Mouse (Mus musculus) monocyte, adult 2 months (primary cell): ENCODE data around the gene Erv3.

Experiments used
- DNase-seq, 2 experiments: peaks; one replicate each; pipeline ENCODE4 v3.0.0; 2022; ENCODE audit warnings: low spot score in 2 of 2, low read depth in 1 of 2

The Erv3 gene

DNA sequence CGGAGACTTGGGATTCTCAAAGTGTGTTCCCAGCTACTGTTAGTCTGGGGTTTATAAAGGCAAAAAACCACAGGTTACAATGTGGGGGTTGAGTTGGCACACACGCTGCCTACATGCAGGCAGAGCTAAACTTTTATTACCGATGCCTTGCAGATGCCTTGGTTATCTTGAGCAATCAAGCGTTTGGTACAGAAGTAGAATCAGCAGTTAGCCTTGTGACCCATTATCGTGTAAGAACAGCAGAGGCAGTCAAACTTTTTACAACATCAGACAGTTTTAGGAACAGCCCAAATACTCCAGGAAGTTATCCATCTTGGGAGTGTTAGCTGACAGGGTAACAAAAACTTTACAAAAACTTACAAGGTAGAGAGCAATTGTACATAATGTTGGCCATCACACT, at the start of gene Erv3:
Gene Erv3, minus strand, starts transcription at position 27 of the 400 bp plus-strand sequence.
- no peak for DNase-seq

DNA sequence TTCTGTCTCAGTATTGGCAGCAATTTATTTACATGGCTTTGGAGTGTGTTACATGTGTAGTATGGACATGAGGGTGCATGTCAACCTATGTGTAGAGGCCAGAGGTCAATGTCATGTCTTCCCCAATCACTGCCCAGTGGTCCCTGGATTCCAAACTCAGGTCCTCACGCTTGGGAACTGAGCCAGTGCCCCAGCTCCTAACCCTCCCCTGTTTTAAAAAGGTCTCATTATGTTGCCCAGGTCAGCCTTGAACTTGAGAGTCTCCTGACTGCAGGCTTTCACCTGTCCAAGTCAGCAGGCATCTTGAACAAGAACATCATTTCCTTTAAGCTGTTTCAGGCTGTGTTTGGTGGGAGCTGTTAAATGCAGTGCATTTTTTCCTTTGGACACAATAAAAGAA, 49.4 kb upstream of the Erv3 start:
- DNase-seq = no peak

DNA sequence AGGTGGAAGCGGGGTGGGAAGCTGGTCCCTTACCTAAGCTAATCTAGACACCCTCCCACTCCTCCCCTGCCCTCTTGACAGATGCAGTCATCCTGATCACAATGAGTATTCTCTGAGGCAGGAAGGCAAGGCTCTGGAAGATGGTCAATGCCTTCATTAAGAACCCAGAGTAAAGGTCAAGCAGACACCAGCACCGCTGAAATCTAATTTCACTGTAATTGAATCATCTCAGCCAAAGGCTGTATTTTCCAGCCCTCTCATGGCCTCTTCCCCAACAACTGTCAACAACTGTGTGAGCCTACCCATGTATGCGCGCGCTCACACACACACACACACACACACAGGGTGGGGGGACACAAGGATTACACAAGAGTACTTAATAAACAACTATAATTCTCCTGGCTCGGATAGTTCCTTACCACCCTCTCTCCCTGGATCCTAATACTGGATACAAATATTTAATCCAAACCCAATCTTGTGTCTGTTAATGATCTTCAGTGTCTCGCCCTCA, 48.9 kb upstream of the Erv3 start:
- DNase-seq = no peak

DNA sequence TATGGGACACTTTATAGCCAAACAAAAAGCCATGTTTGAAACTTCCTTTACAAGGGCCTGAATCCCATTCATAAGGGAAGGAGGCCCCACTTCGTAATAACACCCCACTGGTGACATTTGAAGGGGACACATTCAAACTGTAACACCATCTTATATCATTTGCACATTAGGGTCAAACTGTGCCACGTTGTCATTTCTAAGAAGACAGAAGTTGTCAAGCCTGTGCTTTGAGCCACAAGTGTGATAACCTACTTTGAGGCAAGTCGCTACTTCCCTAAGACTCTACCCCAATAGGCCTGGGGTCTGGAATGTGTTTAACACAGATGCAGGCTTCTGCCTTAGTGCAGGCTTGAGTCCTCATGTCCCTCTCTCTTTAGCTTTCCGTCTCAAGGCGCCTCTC, 47.8 kb upstream of the Erv3 start:
- DNase-seq = no peak

DNA sequence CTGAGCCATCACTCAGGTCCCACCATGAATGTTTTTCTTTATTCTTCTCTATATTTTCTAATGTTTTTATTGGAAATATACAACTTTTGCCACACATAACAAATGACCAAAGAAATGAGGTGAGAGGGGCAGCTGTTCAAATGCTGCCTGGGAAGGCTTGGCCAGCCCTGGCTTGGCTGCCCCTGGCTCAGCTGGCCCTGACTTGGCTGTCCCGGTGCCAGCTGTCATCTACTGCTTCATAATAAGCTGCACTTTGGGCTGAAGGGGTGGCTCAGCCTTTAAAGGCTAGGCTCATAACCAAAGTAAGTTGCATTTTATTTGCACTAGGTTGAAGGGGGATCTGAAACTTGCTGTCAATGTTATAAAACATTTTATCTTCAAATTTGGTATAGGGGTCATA, 47.3 kb upstream of the Erv3 start:
- DNase-seq = no peak

DNA sequence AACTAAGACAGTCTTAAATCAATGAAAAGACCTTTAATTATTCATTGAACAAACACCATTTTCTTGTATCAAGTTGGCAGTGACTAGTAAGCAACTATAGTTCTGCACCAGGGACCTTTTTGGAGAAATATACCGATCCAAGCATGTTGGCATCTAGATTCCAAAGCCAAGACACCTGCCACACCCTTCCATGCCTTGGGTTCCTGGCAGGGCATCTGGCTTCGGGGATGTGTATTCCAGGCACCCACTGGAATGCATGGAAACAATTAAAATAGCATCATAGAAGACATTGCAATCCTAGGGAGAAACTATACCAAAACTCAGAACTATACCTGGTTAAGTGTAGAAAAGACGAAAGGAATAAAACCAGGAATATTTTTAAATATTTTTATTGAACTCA, 46.7 kb upstream of the Erv3 start:
- DNase-seq = no peak

DNA sequence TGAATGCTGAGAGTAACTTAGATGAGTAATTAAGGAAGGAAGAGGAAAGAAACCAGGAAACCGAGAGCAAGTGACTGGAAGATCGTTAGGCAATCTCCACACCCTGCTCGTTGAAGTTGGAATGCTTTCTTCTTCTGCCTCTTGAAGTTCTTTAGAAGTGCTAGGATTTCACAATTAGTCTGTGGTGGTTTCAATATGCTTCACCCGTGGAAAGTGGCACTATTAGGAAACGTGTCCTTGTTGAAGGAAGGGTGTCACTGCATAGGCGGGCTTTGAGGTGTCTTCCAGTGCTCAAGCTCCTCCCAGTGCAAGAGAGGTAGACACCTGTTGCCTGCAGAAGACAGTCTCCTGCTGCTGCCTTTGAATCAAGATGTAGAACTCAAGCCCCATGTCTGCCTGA, 46.2 kb upstream of the Erv3 start:
- DNase-seq = peak in 1 of 2 experiments; percentile 9

DNA sequence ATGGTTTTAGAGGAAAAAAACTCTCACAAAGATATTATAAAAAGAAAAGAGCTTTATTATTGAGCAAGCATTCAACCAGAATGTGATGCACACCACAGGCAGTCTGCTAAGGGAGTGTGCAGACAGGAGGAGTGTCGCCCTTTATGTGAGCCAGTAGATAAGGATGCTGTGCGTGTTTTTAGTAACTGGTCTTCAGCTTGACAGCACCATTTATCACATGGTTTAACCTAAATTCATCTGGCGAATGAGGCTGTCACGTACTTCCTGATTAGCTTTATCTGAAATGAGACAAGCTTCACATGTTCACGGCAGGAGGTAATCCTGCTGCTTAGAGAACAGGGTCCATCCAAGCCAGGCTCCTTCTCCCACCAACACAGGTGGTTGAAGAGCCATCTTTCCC, 45.5 kb upstream of the Erv3 start:
- DNase-seq = no peak

DNA sequence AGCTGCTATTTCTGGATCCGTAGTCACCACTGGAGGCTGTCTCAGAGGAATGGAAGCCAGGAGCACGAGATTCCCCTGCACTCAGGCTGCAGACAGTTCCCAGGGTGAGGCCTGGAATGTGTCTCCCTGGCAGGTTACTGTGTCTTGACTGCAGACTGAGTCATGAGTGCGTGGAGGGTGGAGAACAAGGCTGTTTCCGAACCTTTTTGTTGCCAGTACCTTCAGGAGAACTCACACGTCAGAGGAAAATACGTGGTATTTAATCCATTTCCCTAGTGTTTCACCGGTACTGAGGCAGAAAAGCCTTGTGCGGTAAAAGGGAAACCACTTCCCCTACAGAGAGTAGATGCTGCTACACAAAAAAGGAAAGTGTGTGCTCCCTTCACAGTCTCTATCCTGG, 43.3 kb upstream of the Erv3 start:
- no peak for DNase-seq

DNA sequence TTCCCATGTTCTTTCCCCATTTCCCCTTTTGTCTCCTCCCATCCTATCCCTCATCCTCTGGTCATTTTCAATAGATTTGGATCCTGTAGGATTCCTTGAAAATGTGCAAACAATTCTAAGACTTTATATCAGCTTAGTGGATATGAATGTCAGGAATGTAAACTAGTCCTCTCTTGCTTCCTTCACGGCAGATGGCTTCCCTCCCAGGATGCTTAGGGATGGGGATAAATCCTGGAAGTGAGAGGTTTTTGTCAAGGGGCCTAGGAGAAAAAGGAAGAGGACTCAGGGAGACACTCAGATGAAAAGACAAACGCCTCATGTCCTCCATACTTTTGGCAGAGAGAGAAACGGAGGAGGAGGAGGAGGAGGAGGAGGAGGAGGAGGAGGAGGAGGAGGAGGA, 42.9 kb upstream of the Erv3 start:
- no peak for DNase-seq

DNA sequence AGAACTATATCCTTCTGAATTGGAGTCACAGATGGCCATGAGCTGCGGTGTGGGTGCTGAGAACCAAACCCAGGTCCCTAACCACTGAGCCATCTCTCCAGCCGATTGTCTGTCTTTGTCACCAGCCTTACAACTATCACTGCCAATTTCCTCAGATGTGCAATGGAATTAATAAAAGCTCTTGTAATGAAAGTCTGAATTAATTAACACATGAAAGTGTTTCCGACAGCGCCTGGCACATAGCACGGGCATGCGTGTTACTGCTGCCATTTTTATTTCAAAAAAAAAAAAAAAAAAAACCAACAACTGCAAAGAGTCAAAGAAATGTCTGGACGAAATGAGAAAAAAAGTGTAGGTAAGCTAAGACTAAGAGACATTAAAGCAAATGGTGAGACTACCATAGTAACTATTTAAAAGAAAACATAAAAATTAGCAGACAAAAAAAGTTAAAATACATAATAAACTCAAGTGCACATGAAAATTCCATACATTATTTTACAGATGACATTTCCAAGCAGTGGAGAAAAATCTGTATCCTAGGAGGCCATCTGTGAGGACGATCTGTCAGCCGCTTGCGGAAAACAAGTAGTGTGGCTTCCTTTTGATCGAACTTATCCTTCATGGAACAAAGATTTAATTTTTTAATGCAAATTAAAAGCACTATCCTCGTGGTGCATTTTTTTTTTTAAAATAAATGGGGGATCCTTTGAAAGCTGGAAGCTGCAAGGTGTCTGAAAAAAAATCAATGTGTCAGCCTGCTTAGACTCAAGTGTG, 38.0 kb upstream of the Erv3 start:
- DNase-seq = no peak

DNA sequence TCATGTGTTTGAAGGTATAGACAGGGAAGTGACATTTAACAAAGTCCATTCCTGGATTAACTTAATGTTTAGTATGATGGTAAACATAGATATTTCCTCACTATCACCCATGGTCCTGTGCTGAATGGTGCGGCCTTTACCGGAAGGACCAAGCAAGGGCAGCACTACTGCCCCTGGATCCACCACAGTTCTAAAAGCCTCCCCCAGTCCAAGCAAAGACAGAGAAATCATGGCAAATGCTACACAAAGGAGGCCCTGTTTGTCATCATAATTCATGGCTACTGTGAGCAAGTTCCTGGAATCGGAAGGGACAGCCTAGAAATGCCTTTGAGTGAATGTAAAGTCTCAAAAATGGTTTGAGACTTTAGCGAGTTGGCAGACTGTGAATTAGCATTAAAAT, 36.5 kb upstream of the Erv3 start:
- no peak for DNase-seq

DNA sequence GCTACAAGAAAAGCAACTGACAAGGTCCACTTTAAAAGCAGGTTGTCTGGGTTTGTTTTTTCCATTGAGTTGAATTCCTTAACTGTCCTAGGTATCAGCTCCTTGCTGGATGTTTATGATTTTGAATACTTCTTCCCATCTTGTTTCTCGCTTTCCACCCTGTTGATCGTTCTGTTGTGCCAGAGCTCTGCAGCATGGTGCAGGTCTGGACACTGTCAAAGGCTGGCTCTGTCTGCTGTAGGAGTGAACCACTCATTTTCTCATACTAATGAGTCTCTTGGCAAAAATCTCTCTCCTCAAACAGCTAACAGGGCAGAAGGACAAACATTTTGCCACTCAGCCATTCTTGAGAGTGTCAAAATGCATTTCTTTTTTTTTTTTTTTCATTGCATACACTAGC, 35.6 kb upstream of the Erv3 start:
- no peak for DNase-seq

DNA sequence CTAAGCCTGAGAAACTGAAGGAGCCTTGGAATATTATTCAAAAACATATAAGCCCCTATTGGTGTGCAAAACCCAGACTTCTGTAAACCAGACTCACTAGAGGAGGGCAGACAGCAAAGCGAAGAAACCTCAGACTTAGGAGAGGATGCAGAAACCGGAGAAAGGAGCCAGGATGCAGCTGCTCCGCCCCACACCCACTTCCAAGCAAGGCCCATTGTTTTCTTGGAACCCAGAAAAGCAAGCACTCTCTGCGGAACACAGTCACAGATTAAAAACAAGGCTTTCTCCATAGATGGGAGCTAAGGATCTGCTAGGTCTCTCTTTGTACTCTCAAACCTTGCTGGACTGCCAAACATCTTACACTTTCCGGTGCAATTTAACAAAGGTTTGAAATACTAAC, 33.0 kb upstream of the Erv3 start:
- no peak for DNase-seq

DNA sequence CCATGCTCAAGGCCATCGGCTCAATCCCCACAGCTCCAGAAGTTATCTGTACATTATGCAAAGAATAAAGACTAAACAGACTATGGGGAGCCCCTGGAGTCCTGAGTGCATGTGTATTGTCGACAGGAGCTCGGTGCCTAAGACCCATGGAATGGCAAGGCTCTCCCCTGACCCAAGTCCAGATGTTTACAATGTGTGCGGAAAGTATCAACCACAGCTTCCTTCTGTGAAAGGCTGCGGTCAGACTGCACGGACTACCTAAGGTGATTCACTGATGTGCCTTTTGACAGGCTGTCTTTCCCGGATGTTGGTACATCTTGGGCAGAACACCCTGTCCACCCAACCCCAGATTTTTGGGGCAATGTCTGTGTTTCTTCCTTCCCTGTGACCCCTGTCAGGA, 28.7 kb upstream of the Erv3 start:
- no peak for DNase-seq

DNA sequence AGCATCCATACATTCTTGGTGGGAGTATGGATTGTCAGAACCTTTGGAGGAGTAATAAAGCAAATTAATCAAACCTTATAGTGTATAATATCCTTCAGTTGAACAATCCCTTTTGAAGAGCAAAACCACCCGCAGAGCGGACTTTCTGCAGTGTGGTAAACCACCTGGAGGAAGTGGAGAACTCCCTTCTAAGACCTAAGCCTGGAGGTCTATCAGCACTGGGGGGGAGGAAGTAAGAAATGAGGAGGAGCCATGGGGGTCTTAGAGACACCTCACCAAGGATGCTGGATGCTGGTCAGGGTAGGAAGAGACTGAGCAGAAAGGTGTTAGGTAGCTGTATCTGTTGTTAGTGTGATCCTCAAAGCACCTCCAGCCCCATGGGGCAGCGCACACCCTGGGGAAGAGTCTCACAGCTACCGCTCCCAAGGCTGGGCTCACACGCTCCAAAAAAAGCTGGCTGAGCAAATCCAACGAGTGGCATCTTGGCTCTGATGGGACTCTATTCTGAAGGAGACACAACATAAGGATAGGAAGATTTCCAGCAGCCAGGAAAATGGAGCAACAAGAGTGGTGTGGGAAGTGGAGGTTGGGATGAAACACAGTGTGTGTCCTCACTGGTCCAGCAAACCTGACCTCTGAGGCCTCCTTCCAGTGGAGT, 27.1 kb upstream of the Erv3 start:
- no peak for DNase-seq

DNA sequence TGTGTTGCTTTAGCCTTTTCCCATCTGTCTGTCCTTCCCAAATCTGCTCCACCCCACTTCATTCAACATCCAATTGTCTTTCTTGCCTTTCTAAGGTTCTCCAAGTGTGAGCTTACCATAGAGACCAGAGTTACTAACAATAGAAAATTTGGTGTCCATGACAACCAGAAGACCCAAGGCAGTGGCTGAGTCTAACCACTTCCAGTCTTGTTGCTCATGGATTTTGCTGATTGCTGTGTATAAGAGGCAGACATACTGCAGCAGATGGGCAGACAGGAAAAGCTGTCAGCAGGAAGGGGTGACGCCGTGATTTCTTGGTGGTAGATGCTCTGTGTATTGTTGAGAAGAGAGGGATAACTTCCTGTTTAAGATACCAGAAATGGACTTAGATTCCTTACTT, 23.6 kb upstream of the Erv3 start:
- DNase-seq = no peak

DNA sequence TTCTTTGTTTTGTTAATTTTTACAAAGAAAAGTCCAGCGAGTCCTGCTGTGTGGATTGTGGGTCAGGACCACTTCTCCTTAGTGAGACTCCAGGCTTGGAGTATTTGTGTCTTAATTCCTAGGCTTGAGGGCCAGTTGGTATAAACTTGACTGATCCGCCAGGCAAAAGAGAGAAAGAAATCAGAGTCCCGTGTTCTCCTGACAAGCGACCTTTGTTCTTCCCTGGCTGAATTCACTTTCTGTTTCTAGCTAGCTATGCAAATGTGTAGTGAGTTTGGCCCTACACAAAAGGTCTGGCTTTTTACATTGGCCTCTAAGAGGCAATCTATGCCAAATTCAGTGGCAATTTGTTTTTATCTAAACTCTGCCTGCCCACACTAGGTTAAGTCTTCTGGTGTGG, 22.2 kb upstream of the Erv3 start:
- DNase-seq = no peak

DNA sequence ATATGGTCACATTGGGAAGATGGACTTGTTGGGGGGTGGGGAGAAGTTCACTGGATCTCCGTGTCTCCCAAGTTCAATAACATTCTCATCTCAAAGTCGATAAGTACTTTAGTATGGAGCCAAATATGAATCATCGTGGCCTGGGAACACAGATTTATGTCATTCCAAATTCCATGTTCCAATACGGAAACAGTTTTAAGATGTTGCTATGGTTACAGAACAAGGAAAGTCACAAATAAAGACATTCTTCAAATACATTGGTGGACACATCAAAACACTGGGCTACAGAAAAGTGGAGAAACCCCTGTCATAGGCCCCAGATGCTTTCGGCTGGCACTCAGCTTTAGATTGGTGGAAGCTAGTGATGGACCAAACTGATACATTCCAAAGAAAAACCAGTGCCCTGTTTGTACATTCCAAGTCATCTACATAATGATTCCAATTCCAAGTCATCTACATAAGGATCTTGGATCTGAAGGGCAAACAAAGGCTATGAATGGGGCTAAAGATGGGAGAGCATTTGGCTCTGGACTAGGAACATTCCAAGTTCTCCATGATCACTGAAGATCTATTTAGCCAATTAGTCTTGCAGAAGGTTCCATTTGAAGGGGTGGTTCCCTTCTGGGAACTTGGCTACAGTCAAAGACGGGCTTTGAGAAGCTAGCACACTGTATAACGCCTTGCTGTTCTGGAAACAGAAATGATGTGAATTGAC, 17.2 kb upstream of the Erv3 start:
- no peak for DNase-seq

DNA sequence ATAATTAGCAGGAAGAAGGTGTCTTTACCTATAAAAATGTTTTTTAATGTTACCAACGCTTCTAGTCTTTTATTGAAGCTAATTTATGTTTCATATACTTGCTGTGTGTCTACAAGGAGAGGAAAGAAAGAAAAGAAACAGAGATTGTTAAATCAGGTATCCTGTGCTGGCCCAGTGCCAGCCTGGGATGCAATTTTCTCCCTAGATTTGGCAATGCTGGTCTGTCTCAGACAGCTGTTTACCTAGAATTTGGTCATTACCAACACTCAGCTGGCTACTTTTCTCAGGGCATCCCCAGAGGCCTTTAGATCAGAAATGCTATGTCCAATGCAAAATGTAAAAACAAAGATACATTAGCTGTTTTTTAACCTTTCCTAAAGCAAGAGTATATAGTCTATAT, 13.8 kb upstream of the Erv3 start:
- DNase-seq = no peak

DNA sequence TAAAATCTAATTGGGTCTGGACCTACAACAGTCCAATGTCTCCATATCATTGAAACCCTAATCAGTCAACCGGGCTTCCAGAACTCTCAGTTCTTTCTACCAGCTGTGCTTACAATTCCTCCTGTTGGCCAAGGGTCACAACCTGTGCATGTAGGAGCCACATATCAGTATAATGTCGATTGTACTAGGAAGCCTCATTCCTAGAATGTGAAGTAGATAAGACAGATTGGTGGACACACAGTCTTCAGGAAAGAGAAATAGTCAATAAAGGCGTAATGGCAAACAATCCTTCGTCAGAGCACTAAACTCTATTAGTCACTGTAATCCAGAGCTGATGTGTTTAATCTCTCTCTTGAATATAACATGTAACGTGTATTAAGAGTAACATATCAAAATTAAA, 9.4 kb upstream of the Erv3 start:
- no peak for DNase-seq

DNA sequence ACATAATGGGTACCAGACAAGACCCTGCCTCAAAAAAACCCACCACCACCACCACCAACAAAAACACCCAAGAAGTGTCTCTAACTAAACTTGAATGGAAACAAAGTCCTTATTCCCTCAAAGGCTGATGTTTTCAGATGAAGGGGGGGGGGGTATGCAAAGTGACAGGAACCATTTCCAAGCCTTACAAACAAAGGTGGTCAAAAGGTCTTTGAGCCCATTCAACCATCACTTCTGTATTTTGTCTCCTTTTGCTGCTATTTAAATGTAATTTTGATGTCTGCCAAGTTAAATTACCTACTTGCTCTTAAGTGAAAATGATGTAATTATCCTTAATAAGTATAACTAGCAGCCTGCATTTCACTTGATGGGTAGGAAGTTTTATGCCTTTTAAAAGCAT, 7.1 kb upstream of the Erv3 start:
- DNase-seq = no peak
